Mouse (Mus musculus) urinary bladder, postnatal 14 days (tissue): ENCODE results near the gene Dhx9.
"Not testable (repeated sequence)": the region's sequence is repeated elsewhere in the genome, so short reads cannot be mapped to it uniquely, and the experiment has no call there.

Source experiments
- DNase-seq: peaks from one replicate; pipeline ENCODE4 v3.0.0; 2021; ENCODE audit warnings: low spot score

Dhx9 gene

GRCm38 (mm10) chr1:153485201-153485796 is 2.2 kb downstream of the Dhx9 start:
- no peak for DNase-seq

DNA sequence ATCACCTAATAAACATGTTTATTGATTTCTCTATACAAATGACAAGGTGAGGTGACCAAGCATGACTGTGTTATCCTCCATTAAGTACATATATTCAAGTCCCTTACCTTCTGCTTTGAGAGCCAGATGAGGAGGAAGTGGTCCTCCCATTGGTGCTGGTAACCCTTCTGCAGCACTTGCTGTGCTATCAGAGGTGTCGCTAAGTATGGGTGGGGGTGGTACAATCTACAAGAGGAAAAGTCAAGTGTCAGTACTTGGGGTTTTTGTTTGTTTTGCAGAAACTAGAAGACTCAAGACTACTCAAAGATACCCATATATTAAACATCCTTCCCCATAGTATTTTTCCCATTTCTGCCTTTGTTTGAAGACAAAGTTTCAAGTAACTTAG is 6.4 kb downstream of the Dhx9 start:
- DNase-seq = no peak

DNA sequence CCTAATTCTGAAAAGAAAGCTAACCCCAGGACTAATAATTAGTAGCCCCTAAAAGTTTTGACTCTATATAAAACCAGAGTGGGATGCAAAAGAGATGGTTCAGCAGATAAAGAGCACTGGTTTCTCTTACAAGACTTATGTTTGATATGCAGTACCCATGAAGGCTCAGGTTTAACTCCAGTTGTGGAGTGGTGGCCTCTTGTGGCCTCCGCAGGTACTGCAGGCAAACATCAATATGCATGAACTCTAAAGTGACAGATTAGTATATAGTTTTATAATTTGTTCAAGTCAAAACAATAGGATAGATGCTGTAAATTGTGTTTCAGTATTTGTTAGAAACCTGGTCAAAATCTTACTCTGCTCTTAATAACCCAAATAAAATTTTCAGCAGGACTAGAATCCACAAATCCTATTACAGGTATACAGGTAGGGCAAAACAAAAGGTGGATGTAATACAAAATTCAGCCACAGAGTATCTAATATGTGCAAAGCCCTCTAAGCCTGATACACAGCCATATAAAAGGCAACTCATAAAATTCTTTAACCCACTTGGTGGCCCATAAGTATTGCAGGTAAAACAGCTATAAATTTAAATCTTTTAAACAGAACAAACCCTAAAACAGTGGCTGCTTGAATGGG is 7.0 kb downstream of the Dhx9 start:
- DNase-seq = peak; percentile 71

- no peak for DNase-seq
Measured at GRCm38 (mm10) chr1:153479296-153479695, 8.2 kb downstream of the Dhx9 start.

DNA sequence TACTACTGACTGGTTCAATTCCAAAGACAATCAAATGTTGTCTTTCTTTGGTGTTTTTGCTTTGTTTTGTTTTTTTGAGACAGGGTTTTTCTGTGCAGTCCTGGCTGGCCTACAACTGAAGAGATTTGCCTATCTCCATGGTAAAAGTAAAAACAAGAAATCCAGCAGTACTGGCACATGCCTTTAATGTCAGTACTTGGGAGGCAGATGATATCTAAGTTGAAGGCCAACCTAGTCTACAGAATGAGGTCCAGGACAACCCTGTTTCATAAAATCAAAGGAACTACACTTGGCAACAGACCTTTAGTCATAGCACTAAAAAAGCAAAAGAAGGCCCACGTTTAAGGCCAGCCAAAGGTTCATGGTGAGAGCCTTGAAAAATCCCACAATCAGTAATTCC is 25.7 kb downstream of the Dhx9 start:
- no peak for DNase-seq

DNA sequence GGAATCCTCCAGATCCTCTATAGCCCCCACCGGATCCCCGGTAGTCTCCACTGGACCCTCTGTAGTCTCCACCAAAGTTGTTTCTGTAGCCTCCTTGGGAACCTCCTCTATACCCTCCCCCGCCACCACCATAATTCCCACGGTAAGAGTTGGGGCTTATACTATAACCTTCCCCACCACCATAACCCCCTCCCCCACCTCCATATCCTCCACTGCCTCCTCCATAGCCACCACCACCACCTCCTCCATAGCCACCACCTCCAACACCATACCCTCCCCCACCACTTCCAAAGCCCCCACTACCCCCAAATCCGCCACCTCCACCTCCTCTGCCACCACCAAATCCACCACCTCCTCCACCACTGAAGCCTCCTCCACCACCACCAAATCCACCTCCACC is 31.3 kb downstream of the Dhx9 start:
- no peak for DNase-seq

- no peak for DNase-seq
Measured at GRCm38 (mm10) chr1:153453146-153453642, 34.3 kb downstream of the Dhx9 start.

- DNase-seq = no peak
Measured at GRCm38 (mm10) chr1:153451237-153452154, 36.0 kb downstream of the Dhx9 start.

DNA sequence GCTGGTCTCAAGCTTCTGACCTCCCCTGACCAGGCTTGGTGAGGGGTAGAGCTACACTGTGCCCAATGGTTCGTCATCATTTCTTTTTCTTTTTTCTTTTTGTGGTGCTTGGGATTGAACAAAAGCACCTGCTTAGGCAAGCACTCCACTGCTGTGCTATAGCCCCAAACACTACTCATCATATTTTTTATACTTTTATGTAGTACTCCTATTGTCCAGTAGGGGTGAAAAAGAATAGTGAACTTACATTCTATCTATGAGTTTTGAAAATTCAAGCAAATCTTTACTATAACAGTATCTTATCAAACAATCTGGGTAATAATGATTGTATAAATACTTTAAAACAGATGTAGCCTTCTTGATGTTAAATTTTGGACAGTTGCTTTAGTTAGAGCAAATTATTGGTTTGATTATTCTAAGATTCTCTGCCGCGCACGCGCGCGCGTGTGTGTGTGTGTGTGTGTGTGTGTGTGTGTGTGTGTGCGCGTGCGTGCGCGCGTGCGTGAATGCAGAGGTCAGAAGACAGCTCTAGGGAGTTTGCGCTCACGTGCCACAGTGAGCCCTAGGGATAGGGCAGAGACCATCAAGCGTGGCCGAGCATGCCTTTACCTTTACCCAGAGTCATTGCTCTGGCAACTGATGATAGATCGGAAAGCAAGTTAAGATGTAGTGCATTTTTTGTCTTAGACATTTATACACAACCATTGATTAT is 41.2 kb downstream of the Dhx9 start:
- DNase-seq = no peak

DNA sequence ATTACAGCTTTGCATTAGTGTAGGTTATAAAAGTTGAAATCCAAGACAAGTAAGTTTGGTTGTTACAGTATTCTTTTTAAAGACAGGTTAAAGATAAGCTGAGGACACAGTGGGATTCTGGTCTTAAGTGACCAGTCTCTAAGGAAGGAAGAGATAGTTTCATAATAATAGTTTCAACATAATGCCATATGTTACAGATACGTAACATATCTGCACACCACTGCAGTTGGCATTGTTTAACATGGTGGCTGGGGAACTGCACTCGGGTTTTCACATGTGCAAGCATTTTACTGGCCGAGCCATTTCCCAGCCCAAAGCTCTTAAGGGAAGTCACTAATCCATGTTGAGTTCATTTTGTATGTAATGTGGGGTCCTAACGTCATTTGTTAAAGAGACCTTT is 43.8 kb downstream of the Dhx9 start:
- DNase-seq = no peak

- DNase-seq = no peak
Measured at GRCm38 (mm10) chr1:153443019-153443418, 44.4 kb downstream of the Dhx9 start.

DNA sequence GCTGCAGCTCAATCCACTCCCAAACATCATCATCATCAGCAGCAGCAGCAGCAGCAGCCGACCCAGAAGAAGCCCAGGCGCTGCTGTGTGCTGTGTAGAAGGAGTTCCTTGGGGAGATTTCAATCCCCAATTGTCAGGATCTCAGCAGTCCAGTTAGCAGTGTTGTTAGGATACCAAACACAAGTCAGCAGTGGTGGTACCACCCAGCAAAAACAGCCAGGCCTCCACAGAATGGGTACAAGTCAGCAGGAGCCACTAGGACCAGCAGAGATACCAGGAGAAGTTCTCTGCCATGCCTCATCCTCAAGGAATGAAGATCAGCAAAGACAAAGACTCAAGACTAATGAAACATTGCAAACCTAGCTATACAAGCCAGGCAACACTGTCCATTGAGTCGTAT is 45.8 kb downstream of the Dhx9 start:
- DNase-seq = no peak

- no peak for DNase-seq
Measured at GRCm38 (mm10) chr1:153440752-153441151, 46.7 kb downstream of the Dhx9 start.

- DNase-seq = no peak
Measured at GRCm38 (mm10) chr1:153437536-153437935, 49.9 kb downstream of the Dhx9 start.

DNA sequence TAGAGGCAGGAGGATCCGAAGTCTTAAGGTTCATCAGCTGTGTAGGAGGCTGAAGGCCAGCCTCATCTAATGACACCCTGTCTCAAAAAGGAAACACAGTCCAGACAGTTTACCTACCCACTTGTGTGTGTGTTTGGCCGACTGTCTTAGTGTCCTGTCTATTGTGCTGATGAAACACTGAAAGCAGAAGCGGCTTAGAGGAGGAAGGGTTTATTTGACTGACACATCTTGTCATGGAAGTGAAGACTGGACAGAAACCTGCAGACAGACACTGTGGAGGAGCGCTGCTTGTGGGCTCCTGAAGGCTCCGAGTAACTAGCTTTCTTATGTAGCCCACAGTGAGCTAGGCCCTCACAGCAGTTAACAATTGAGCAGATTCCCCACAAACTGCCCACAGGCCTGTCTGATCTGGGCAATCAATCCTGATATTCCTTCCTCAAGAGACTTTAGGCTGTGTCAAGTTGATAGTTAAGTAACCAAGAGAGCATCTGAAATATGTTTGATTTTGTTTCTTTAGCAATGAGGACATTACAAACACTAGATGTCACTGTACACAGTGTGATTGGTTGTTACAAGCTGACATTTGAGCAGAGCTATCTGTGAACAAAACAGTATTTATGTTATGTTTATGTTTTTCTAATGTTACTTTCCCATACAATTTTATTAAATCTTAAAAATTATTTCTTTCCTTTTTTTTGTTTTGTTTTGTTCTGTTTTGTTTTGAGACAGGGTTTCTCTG is 53.4 kb downstream of the Dhx9 start:
- no peak for DNase-seq

DNA sequence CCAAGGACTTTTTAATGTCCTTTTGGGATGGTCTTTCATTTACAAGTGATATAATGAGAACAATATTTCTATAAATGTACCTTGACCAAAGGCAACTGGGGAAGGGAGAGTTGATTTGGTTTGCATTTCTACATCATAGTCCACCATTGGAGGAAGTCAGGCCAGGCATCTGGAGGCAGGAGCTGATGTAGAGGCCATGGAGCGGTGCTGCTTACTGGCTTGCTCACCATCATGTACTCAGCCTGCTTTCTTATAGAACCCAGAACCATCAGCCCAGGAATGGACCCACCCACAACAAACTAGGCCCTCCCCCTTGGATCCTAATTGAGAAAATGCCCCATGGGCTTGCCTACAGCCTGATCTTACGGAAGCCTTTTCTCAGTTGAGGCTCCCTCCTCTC is 55.1 kb downstream of the Dhx9 start:
- DNase-seq = no peak

DNA sequence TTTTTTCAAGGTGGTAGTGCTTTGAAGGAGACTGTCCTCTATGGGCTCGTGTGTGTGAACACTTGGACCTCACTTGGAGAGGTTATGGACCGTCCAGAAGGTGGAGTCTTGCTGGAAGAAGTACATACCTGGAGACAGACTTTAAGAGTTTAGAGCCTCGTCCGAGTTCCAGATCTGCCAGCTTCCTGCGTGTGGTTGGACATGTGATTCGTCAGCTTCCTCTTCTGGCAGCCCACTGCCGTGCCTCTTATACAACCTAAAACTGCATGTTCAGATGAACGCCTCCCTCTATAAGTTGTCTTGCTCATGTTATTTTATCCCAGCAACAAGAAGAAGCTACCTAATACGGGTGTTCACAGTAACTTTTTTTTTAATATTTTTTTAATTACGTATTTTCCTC is 55.8 kb downstream of the Dhx9 start:
- no peak for DNase-seq

DNA sequence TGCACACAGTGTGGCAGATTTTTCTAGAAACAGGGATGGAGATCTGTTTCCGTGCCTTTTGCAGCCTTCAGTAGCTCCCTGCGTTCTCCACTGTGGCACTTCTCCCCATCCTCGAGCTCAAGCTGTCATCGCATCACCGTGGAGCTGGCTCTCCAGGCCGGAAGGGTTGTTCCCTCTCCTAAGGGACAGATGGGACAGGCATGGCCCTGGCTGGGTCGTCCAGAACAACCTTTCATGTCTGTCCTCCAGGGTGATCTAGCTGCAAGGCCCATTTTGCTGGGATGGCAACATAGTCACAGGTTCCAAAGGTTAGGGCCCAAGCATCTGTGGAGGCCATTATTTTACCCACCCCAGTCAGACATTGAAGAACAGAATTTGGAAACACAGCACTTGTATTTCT is 56.3 kb downstream of the Dhx9 start:
- no peak for DNase-seq

- DNase-seq = peak; percentile 48
Measured at GRCm38 (mm10) chr1:153424770-153425584, 62.5 kb downstream of the Dhx9 start, which contains the start of gene Shcbp1l. TSS of gene Shcbp1l (plus strand) at chr1:153425162.

- no peak for DNase-seq
Measured at GRCm38 (mm10) chr1:153424271-153424670, 63.2 kb downstream of the Dhx9 start.

- not testable (repeated sequence) for DNase-seq
Measured at GRCm38 (mm10) chr1:153417805-153418204, 69.7 kb downstream of the Dhx9 start.
